Mouse (Mus musculus) cortical plate, adult 2 months (tissue): ENCODE data around the gene Frmd8. TPM values are rescaled to one million over a fixed set of nuclear protein-coding genes. Genes with fewer than 3 reads are reported as not detected.
"Not testable (repeated sequence)": the region's sequence is repeated elsewhere in the genome, so short reads cannot be mapped to it uniquely, and the experiment has no call there.

ENCODE experiments used
- H3K27ac ChIP-seq: fragments of 200-500 bp; 2 replicates; pipeline ENCODE4 v1.5.1; 2012; ENCODE audit warnings: low read length, control low read depth, inconsistent platforms; ENCODE audit not compliant: insufficient read depth
- H3K4me1 ChIP-seq: fragments of 200-500 bp; 2 replicates; pipeline ENCODE4 v1.6.1; 2011; ENCODE audit warnings: low read length; ENCODE audit not compliant: control insufficient read depth, insufficient read depth
- H3K4me3 ChIP-seq: fragments of 200-500 bp; 2 replicates; pipeline ENCODE4 v1.5.1; 2011; ENCODE audit warnings: mild to moderate bottlenecking, low read length, control low read depth; ENCODE audit not compliant: insufficient read depth
- CTCF ChIP-seq: fragments of 200-500 bp; IDR thresholded peaks from 2 replicates; pipeline ENCODE4 v1.5.1; 2011; ENCODE audit warnings: mild to moderate bottlenecking, control low read depth, low read length; ENCODE audit not compliant: insufficient read depth; ENCODE audit errors: extremely low read depth
- POLR2A ChIP-seq: fragments of 200-500 bp; IDR thresholded peaks from 2 replicates; pipeline ENCODE4 v1.6.1; 2011; ENCODE audit warnings: mild to moderate bottlenecking, low read length, control low read depth; ENCODE audit not compliant: insufficient read depth; ENCODE audit errors: extremely low read depth
- polyA plus RNA-seq: library from polyadenylated mRNA; depleted of rRNA; stranded (reverse); fragments of >200 nt; gene quantifications from 2 replicates; pipeline ENCODE4 v1.2.3, GENCODE M21; 2012

Gene Frmd8
- polyA plus RNA-seq, 1 experiment, result 22.1 TPM

GRCm38 (mm10) chr19:5822174-5822833, 52.8 kb downstream of the Frmd8 start:
- Histone ChIP-seq H3K27ac (peak overlapping the region; percentile 90), H3K4me3 (no peak overlapping the region), H3K4me1 (peaks cover 8% of the 10 kb centered on the region)
- TF ChIP-seq CTCF, result no peak
- TF ChIP-seq POLR2A, result peak; percentile 55; the same call in 1 of the 2 replicates

- Histone ChIP-seq H3K27ac (0 out of 2 replicates have a peak overlapping the region, but pooled peaks have one; percentile 90), H3K4me1 (peaks cover 8% of the 10 kb centered on the region), H3K4me3 (no peak overlapping the region)
- no peak for TF ChIP-seq CTCF
- TF ChIP-seq POLR2A, result no peak
Observed at GRCm38 (mm10) chr19:5821847-5822173, 53.3 kb downstream of the Frmd8 start.

DNA sequence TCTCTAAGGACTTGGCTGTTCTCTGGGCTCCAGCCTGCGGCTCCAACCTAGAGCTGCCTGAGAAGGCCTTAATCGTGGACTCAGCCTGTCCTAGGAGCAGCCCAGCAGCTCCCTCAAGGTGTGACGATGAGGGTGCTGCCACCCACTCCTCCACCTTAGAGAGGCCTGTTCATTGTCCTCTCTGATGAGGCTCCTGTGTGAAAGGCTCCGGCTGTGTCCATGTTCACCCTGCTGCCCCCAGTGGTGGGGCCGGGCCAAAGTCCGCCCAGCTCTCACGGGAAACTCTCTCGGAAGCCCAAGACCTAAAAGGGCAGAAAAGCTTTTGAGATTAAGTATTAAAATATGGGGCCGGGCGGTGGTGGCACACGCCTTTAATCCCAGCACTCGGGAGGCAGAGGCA, 55.5 kb downstream of the Frmd8 start:
- H3K4me1 ChIP-seq, result peaks cover 18% of the 10 kb centered on the region
- no peak overlapping the region for H3K27ac ChIP-seq
- no peak overlapping the region for H3K4me3 ChIP-seq
- no peak for TF ChIP-seq CTCF
- TF ChIP-seq POLR2A, result no peak

DNA sequence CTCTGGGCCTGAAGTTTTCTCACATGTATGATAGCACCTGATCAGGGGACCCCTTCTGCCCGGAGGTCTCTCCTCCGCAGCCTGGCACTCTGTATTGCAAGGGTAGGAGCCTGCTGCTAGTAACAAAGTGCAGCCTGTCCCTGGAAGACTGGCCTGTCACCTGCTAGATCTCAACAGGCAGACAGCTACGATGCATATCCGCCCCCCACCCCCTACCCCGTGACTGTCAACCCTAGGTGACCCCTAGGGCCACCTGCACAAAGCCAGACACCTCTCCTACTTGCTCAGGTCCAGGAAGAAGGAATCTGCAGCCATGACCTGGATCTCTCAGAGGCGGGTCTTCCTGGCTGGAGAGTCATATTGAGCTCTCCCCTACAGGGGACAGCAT, 56.5 kb downstream of the Frmd8 start:
- TF ChIP-seq CTCF (no peak), POLR2A (no peak)
- Histone ChIP-seq H3K27ac (0 out of 2 replicates have a peak overlapping the region, but pooled peaks have one; percentile 20), H3K4me1 (peaks cover 18% of the 10 kb centered on the region), H3K4me3 (no peak overlapping the region)

- Histone ChIP-seq H3K4me1 (peaks cover 18% of the 10 kb centered on the region), H3K4me3 (peak overlapping the region; percentile 13), H3K27ac (peak overlapping the region; percentile 93)
- peak; percentile 71 for TF ChIP-seq POLR2A
- TF ChIP-seq CTCF, result peak; percentile 73
Observed at GRCm38 (mm10) chr19:5817703-5818589, 57.1 kb downstream of the Frmd8 start.

GRCm38 (mm10) chr19:5815928-5816327, 59.1 kb downstream of the Frmd8 start:
- TF ChIP-seq CTCF (no peak), POLR2A (no peak)
- Histone ChIP-seq H3K4me3 (no peak overlapping the region), H3K4me1 (peaks cover 28% of the 10 kb centered on the region), H3K27ac (peak overlapping the region; percentile 88; the same call in 1 of the 2 replicates)

DNA sequence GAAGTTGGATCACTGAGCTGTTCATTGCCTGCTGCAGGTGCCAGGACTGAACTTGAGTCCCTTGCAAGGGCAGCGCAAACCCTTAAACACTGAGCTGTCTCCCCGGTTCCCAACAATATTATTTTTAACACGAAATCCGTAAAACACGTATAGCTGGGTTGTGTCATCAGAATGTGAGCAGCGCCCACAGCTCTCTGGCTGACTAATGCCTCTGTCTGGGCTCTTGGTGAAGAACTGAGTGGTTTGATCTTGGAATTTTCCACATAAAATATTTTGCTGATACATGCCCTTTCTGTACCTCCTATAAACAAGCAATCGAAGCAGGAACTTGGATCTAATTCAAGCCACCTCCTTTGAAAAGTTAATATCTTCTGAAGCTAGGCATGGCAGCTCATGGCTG, 60.1 kb downstream of the Frmd8 start:
- no peak for TF ChIP-seq CTCF
- TF ChIP-seq POLR2A, result peak; percentile 72
- Histone ChIP-seq H3K27ac (peak overlapping the region; percentile 96), H3K4me1 (peaks cover 34% of the 10 kb centered on the region), H3K4me3 (no peak overlapping the region)

- peak overlapping the region; percentile 96 for H3K27ac ChIP-seq
- not testable (repeated sequence) for H3K4me3 ChIP-seq
- H3K4me1 ChIP-seq, result peaks cover 40% of the 10 kb centered on the region
Observed at GRCm38 (mm10) chr19:5814048-5814447, 61.0 kb downstream of the Frmd8 start.

GRCm38 (mm10) chr19:5813567-5813966, 61.5 kb downstream of the Frmd8 start:
- no peak for TF ChIP-seq CTCF
- TF ChIP-seq POLR2A, result no peak
- 0 out of 2 replicates have a peak overlapping the region, but pooled peaks have one; percentile 24 for H3K27ac ChIP-seq
- no peak overlapping the region for H3K4me3 ChIP-seq
- peaks cover 44% of the 10 kb centered on the region for H3K4me1 ChIP-seq
